Mouse (Mus musculus): ENCODE results near the gene Lama1. TPM values are rescaled to one million over a fixed set of nuclear protein-coding genes. Genes with fewer than 3 reads are reported as not detected.

Gene Lama1
- polyA plus RNA-seq, 1 experiment, result 20.2 TPM

DNA sequence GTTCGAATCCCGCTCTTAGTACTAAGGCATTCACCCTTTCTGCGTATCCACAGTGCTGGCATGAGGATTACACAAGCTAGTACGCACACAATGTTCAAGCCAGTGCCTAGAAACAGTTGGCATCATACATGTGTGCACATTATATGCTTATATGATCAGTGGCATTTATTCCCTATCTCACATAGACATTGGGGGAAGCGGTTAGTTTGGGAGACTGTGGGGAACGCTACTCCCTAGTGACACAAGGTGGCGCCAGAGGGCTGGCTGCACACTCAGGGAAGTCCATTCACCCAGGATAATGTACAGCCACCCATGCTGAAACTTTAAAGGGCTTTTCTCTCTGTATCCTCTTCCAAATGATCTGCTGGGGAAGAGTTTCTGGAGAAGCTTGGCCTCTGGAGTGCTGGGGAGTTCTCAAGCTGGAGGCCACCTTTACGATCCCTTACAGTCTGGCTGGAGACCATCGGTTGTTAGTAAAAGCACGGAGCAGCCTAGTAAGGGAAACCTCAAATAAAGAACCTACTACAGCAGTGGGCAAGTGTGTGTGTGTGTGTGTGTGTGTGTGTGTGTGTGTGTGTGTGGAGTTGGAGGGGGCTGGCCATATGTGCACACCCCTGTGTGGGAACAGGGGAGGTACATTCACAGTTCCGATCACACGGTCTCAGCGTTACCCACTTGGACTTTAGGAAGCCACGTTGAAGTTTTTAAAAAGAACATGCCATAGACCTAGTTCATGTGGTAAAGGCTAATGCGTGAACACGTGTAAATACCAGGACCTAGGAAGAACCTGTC, 164.9 kb downstream of the Lama1 start:
- Histone ChIP-seq H3K4me3 (ENCODE audit: low read depth, low read length) (no peak overlapping the region), H3K9me3 (replicated peaks; ENCODE audit: control insufficient read depth, insufficient read depth, low read length, poor library complexity, severe bottlenecking) (peaks cover 3% of the 10 kb centered on the region; the same call in 1 of the 2 replicates), H3K27me3 (ENCODE audit: control insufficient read depth, insufficient read depth, low read length, poor library complexity, severe bottlenecking) (no peaks in the 10 kb centered on the region), H3K9ac (ENCODE audit: low read depth, poor library complexity, severe bottlenecking) (no peak overlapping the region), H3K27ac (ENCODE audit: insufficient read depth, low read length) (no peak overlapping the region), H3K4me1 (ENCODE audit: control insufficient read depth, insufficient read depth, low read length) (no peaks in the 10 kb centered on the region), H3K36me3 (ENCODE audit: control insufficient read depth, insufficient read depth, low read length, poor library complexity, severe bottlenecking) (no peaks in the 10 kb centered on the region; the same call in 1 of the 2 replicates)
- TF ChIP-seq CTCF (IDR thresholded peaks at IDR 0.05; ENCODE audit: low read depth, low read length) (peak; percentile 91), POLR2A (IDR thresholded peaks at IDR 0.05; ENCODE audit: insufficient read depth, low read length) (no peak)

GRCm38 (mm10) chr17:67864363-67864762, 167.3 kb downstream of the Lama1 start:
- Histone ChIP-seq H3K27me3 (ENCODE audit: control insufficient read depth, insufficient read depth, low read length, poor library complexity, severe bottlenecking) (no peaks in the 10 kb centered on the region), H3K4me1 (ENCODE audit: control insufficient read depth, insufficient read depth, low read length) (no peaks in the 10 kb centered on the region), H3K9me3 (replicated peaks; ENCODE audit: control insufficient read depth, insufficient read depth, low read length, poor library complexity, severe bottlenecking) (no peaks in the 10 kb centered on the region), H3K36me3 (ENCODE audit: control insufficient read depth, insufficient read depth, low read length, poor library complexity, severe bottlenecking) (no peaks in the 10 kb centered on the region), H3K27ac (ENCODE audit: insufficient read depth, low read length) (no peak overlapping the region), H3K9ac (ENCODE audit: low read depth, poor library complexity, severe bottlenecking) (no peak overlapping the region), H3K4me3 (ENCODE audit: low read depth, low read length) (no peak overlapping the region)
- TF ChIP-seq EP300 (IDR thresholded peaks at IDR 0.05; ENCODE audit: insufficient read depth, low read depth, low read length) (no peak), POLR2A (IDR thresholded peaks at IDR 0.05; ENCODE audit: insufficient read depth, low read length) (no peak), CTCF (IDR thresholded peaks at IDR 0.05; ENCODE audit: low read depth, low read length) (no peak)

DNA sequence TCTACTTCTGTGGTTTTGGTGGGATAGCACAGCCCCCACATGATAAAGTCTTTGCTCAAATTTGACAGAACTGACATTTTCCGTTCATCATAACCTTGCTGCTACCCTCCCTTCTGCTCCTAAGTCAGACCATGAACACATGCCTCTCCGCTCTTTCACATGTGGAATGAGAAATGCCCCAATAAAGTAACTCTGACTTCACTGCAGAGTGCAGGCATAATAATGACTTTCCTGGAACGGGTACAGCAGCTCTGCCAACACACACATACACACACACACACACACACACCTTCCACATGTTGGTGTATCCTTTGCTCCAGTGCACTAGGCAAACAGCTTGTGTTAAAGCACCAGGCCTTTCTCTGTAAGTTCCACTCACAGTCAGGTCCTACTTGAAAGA, 167.9 kb downstream of the Lama1 start:
- no peak overlapping the region for H3K9ac ChIP-seq (ENCODE audit: low read depth, poor library complexity, severe bottlenecking)
- no peaks in the 10 kb centered on the region for H3K36me3 ChIP-seq (ENCODE audit: control insufficient read depth, insufficient read depth, low read length, poor library complexity, severe bottlenecking)
- no peaks in the 10 kb centered on the region for H3K9me3 ChIP-seq (replicated peaks; ENCODE audit: control insufficient read depth, insufficient read depth, low read length, poor library complexity, severe bottlenecking)
- no peak overlapping the region for H3K27ac ChIP-seq (ENCODE audit: insufficient read depth, low read length)
- TF ChIP-seq POLR2A (IDR thresholded peaks at IDR 0.05; ENCODE audit: insufficient read depth, low read length) (no peak), CTCF (IDR thresholded peaks at IDR 0.05; ENCODE audit: low read depth, low read length) (no peak), EP300 (IDR thresholded peaks at IDR 0.05; ENCODE audit: insufficient read depth, low read depth, low read length) (no peak)
- no peaks in the 10 kb centered on the region for H3K4me1 ChIP-seq (ENCODE audit: control insufficient read depth, insufficient read depth, low read length)
- H3K27me3 ChIP-seq (ENCODE audit: control insufficient read depth, insufficient read depth, low read length, poor library complexity, severe bottlenecking), result no peaks in the 10 kb centered on the region
- H3K4me3 ChIP-seq (ENCODE audit: low read depth, low read length), result no peak overlapping the region

- H3K4me3 ChIP-seq (ENCODE audit: low read depth, low read length), result no peak overlapping the region
- no peak overlapping the region for H3K9ac ChIP-seq (ENCODE audit: low read depth, poor library complexity, severe bottlenecking)
- no peaks in the 10 kb centered on the region for H3K36me3 ChIP-seq (ENCODE audit: control insufficient read depth, insufficient read depth, low read length, poor library complexity, severe bottlenecking)
- no peak overlapping the region for H3K27ac ChIP-seq (ENCODE audit: insufficient read depth, low read length)
- H3K27me3 ChIP-seq (ENCODE audit: control insufficient read depth, insufficient read depth, low read length, poor library complexity, severe bottlenecking), result no peaks in the 10 kb centered on the region
- H3K4me1 ChIP-seq (ENCODE audit: control insufficient read depth, insufficient read depth, low read length), result no peaks in the 10 kb centered on the region
- H3K9me3 ChIP-seq (replicated peaks; ENCODE audit: control insufficient read depth, insufficient read depth, low read length, poor library complexity, severe bottlenecking), result no peaks in the 10 kb centered on the region
- no peak for TF ChIP-seq CTCF (IDR thresholded peaks at IDR 0.05; ENCODE audit: low read depth, low read length)
Measured at GRCm38 (mm10) chr17:67866026-67866425, 169.0 kb downstream of the Lama1 start.

GRCm38 (mm10) chr17:67866541-67867241, 169.6 kb downstream of the Lama1 start:
- H3K27me3 ChIP-seq (ENCODE audit: control insufficient read depth, insufficient read depth, low read length, poor library complexity, severe bottlenecking), result no peaks in the 10 kb centered on the region
- no peaks in the 10 kb centered on the region for H3K36me3 ChIP-seq (ENCODE audit: control insufficient read depth, insufficient read depth, low read length, poor library complexity, severe bottlenecking)
- H3K9ac ChIP-seq (ENCODE audit: low read depth, poor library complexity, severe bottlenecking), result no peak overlapping the region
- H3K4me1 ChIP-seq (ENCODE audit: control insufficient read depth, insufficient read depth, low read length), result no peaks in the 10 kb centered on the region
- no peaks in the 10 kb centered on the region for H3K9me3 ChIP-seq (replicated peaks; ENCODE audit: control insufficient read depth, insufficient read depth, low read length, poor library complexity, severe bottlenecking)
- H3K27ac ChIP-seq (ENCODE audit: insufficient read depth, low read length), result no peak overlapping the region
- H3K4me3 ChIP-seq (ENCODE audit: low read depth, low read length), result no peak overlapping the region
- TF ChIP-seq POLR2A (IDR thresholded peaks at IDR 0.05; ENCODE audit: insufficient read depth, low read length), result no peak
- no peak for TF ChIP-seq EP300 (IDR thresholded peaks at IDR 0.05; ENCODE audit: insufficient read depth, low read depth, low read length)
- TF ChIP-seq CTCF (IDR thresholded peaks at IDR 0.05; ENCODE audit: low read depth, low read length), result no peak
